Mouse (Mus musculus) forebrain, embryonic 12.5 days (tissue): ENCODE measurements at regions not wholly inside any gene's neighbourhood (a gene's known extent, or its start where the extent isn't known, plus 50 kb on each side); places are given as distances from the start of the nearest gene placed in this dataset.

ENCODE experiments used
- ATAC-seq: fragments of 200-750 bp; cut with Nextera tagmentation; 2 replicates; pipeline ENCODE4 v1.8.0; 2017; ENCODE audit warnings: moderate TSS enrichment; ENCODE audit not compliant: low FRiP score
- H3K27ac ChIP-seq: fragments of 300-500 bp; sonication (generic); 2 replicates; pipeline ENCODE4 v1.5.1; 2016; ENCODE audit warnings: mild to moderate bottlenecking
- H3K27me3 ChIP-seq: fragments of 300-500 bp; sonication (generic); 2 replicates; pipeline ENCODE4 v1.6.1; 2016; ENCODE audit warnings: mild to moderate bottlenecking
- H3K36me3 ChIP-seq: fragments of 300-500 bp; sonication (generic); replicated peaks from 2 replicates; pipeline ENCODE4 v1.6.1; 2016; ENCODE audit warnings: mild to moderate bottlenecking
- H3K4me1 ChIP-seq: fragments of 300-500 bp; sonication (generic); 2 replicates; pipeline ENCODE4 v1.6.1; 2016
- H3K4me2 ChIP-seq: fragments of 300-500 bp; sonication (generic); 2 replicates; pipeline ENCODE4 v1.6.1; 2016; ENCODE audit warnings: mild to moderate bottlenecking, moderate library complexity
- H3K4me3 ChIP-seq: fragments of 300-500 bp; sonication (generic); replicated peaks from 2 replicates; pipeline ENCODE4 v1.5.1; 2016; ENCODE audit warnings: mild to moderate bottlenecking
- H3K9ac ChIP-seq: fragments of 300-500 bp; sonication (generic); 2 replicates; pipeline ENCODE4 v1.6.1; 2016; ENCODE audit warnings: mild to moderate bottlenecking
- H3K9me3 ChIP-seq: fragments of 300-500 bp; sonication (generic); 2 replicates; pipeline ENCODE4 v1.6.1; 2016
- WGBS: fragments of 180-500 bp; shearing (Covaris S2); methylation state at CpG from one replicate; pipeline ENCODE4 v1.1.7; 2016; 5-methylcytosine and 5-hydroxymethylcytosine counted together

- WGBS: 87% methylated on average over 1 of the region's 1 CpGs
- no peaks in the 10 kb centered on the region for H3K27me3 ChIP-seq
- H3K9ac ChIP-seq: no peak overlapping the region
- H3K4me3 ChIP-seq: no peak overlapping the region
- ATAC-seq: no peak
- H3K4me2 ChIP-seq: no peak overlapping the region
- no peaks in the 10 kb centered on the region for H3K4me1 ChIP-seq
- H3K36me3 ChIP-seq: no peaks in the 10 kb centered on the region
- no peak overlapping the region for H3K27ac ChIP-seq
- no peaks in the 10 kb centered on the region for H3K9me3 ChIP-seq
Measured at GRCm38 (mm10) chr6:110120406-110120805, 525.0 kb upstream of the Grm7 start.

GRCm38 (mm10) chr6:110132271-110132670 is 513.1 kb upstream of the Grm7 start:
- WGBS: 79% methylated on average over 3 of the region's 3 CpGs
- H3K9me3 ChIP-seq: no peaks in the 10 kb centered on the region
- peaks cover 3% of the 10 kb centered on the region; the same call in 1 of the 2 replicates for H3K4me1 ChIP-seq
- no peak for ATAC-seq
- H3K4me3 ChIP-seq: no peak overlapping the region
- no peak overlapping the region for H3K27ac ChIP-seq
- H3K9ac ChIP-seq: no peak overlapping the region
- H3K36me3 ChIP-seq: no peaks in the 10 kb centered on the region
- H3K27me3 ChIP-seq: no peaks in the 10 kb centered on the region
- H3K4me2 ChIP-seq: no peak overlapping the region

- Histone ChIP-seq H3K36me3 (no peaks in the 10 kb centered on the region), H3K27ac (no peak overlapping the region), H3K4me3 (no peak overlapping the region), H3K4me2 (no peak overlapping the region), H3K9ac (no peak overlapping the region), H3K27me3 (no peaks in the 10 kb centered on the region), H3K4me1 (peaks cover 4% of the 10 kb centered on the region; the same call in 1 of the 2 replicates), H3K9me3 (no peaks in the 10 kb centered on the region)
- 85% methylated on average over 1 of the region's 1 CpGs for WGBS
- ATAC-seq: no peak
Measured at GRCm38 (mm10) chr6:110133587-110133986, 511.8 kb upstream of the Grm7 start.

GRCm38 (mm10) chr6:110137043-110137650 is 508.2 kb upstream of the Grm7 start:
- H3K9ac ChIP-seq: no peak overlapping the region
- H3K4me3 ChIP-seq: no peak overlapping the region
- no peak overlapping the region for H3K27ac ChIP-seq
- WGBS: 28% methylated on average over 7 of the region's 7 CpGs
- H3K4me2 ChIP-seq: no peak overlapping the region
- H3K4me1 ChIP-seq: peaks cover 4% of the 10 kb centered on the region; the same call in 1 of the 2 replicates
- no peaks in the 10 kb centered on the region for H3K27me3 ChIP-seq
- ATAC-seq: no peak
- no peaks in the 10 kb centered on the region for H3K36me3 ChIP-seq
- H3K9me3 ChIP-seq: no peaks in the 10 kb centered on the region

- H3K9ac ChIP-seq: no peak overlapping the region
- ATAC-seq: no peak
- WGBS: 89% methylated on average over 2 of the region's 2 CpGs
- H3K27me3 ChIP-seq: no peaks in the 10 kb centered on the region
- H3K4me3 ChIP-seq: no peak overlapping the region
- H3K9me3 ChIP-seq: no peaks in the 10 kb centered on the region
- no peak overlapping the region for H3K4me2 ChIP-seq
- no peak overlapping the region for H3K27ac ChIP-seq
- no peaks in the 10 kb centered on the region for H3K36me3 ChIP-seq
- H3K4me1 ChIP-seq: peaks cover 4% of the 10 kb centered on the region; the same call in 1 of the 2 replicates
Measured at GRCm38 (mm10) chr6:110139396-110139795, 506.0 kb upstream of the Grm7 start.

GRCm38 (mm10) chr6:110168539-110168938 is 476.8 kb upstream of the Grm7 start:
- no peak overlapping the region for H3K4me2 ChIP-seq
- no peaks in the 10 kb centered on the region for H3K4me1 ChIP-seq
- 80% methylated on average over 2 of the region's 2 CpGs for WGBS
- ATAC-seq: peak; percentile 71
- H3K36me3 ChIP-seq: no peaks in the 10 kb centered on the region
- H3K9me3 ChIP-seq: no peaks in the 10 kb centered on the region
- H3K4me3 ChIP-seq: no peak overlapping the region
- H3K9ac ChIP-seq: no peak overlapping the region
- no peaks in the 10 kb centered on the region for H3K27me3 ChIP-seq
- no peak overlapping the region for H3K27ac ChIP-seq

- Histone ChIP-seq H3K27ac (no peak overlapping the region), H3K9me3 (no peaks in the 10 kb centered on the region), H3K36me3 (no peaks in the 10 kb centered on the region), H3K4me1 (no peaks in the 10 kb centered on the region), H3K4me3 (no peak overlapping the region), H3K27me3 (no peaks in the 10 kb centered on the region), H3K9ac (no peak overlapping the region), H3K4me2 (no peak overlapping the region)
- WGBS: 64% methylated on average over 2 of the region's 2 CpGs
- peak; percentile 60; the same call in 1 of the 2 replicates for ATAC-seq
Measured at GRCm38 (mm10) chr6:110205973-110206372, 439.4 kb upstream of the Grm7 start.

- WGBS: 97% methylated on average over 1 of the region's 1 CpGs
- no peak overlapping the region for H3K9ac ChIP-seq
- no peaks in the 10 kb centered on the region for H3K27me3 ChIP-seq
- H3K4me1 ChIP-seq: no peaks in the 10 kb centered on the region
- H3K9me3 ChIP-seq: no peaks in the 10 kb centered on the region
- ATAC-seq: no peak
- H3K4me3 ChIP-seq: no peak overlapping the region
- no peaks in the 10 kb centered on the region for H3K36me3 ChIP-seq
- no peak overlapping the region for H3K27ac ChIP-seq
- H3K4me2 ChIP-seq: no peak overlapping the region
Measured at GRCm38 (mm10) chr6:110208822-110209221, 436.6 kb upstream of the Grm7 start.

- WGBS: 68% methylated on average over 1 of the region's 1 CpGs
- Histone ChIP-seq H3K9ac (no peak overlapping the region), H3K36me3 (no peaks in the 10 kb centered on the region), H3K4me3 (no peak overlapping the region), H3K4me1 (no peaks in the 10 kb centered on the region), H3K4me2 (no peak overlapping the region), H3K9me3 (no peaks in the 10 kb centered on the region), H3K27ac (no peak overlapping the region), H3K27me3 (no peaks in the 10 kb centered on the region)
- no peak for ATAC-seq
Measured at GRCm38 (mm10) chr6:110247490-110247889, 397.9 kb upstream of the Grm7 start.

GRCm38 (mm10) chr6:110296549-110296948 is 348.8 kb upstream of the Grm7 start:
- Histone ChIP-seq H3K4me1 (no peaks in the 10 kb centered on the region), H3K9me3 (0 out of 2 replicates have a peak, but pooled peaks cover 3% of the 10 kb centered on the region), H3K27me3 (no peaks in the 10 kb centered on the region), H3K36me3 (no peaks in the 10 kb centered on the region), H3K27ac (no peak overlapping the region), H3K9ac (no peak overlapping the region), H3K4me2 (no peak overlapping the region), H3K4me3 (no peak overlapping the region)
- no peak for ATAC-seq
- WGBS: 85% methylated on average over 2 of the region's 2 CpGs
